Mouse (Mus musculus): ENCODE results near the gene Agpat4. TPM values are rescaled to one million over a fixed set of nuclear protein-coding genes. Genes with fewer than 3 reads are reported as not detected.

Gene Agpat4
- polyA plus RNA-seq, 1 experiment: 50.1 TPM

GRCm38 (mm10) chr17:12127056-12127455 lies 8.6 kb downstream of the Agpat4 start:
- Histone ChIP-seq H3K27ac (ENCODE audit: insufficient read depth, low read length) (no peak overlapping the region), H3K27me3 (ENCODE audit: control insufficient read depth, insufficient read depth, low read length) (no peaks in the 10 kb centered on the region), H3K4me3 (replicated peaks; ENCODE audit: insufficient read depth, low read depth, low read length) (no peak overlapping the region), H3K4me1 (ENCODE audit: control insufficient read depth, insufficient read depth, low read length) (peaks cover 13% of the 10 kb centered on the region; the same call in 1 of the 2 replicates)
- WGBS: 92% methylated on average over 4 of the region's 4 CpGs
- TF ChIP-seq POLR2A (IDR thresholded peaks at IDR 0.05; ENCODE audit: borderline replicate concordance, insufficient read depth, low read length) (no peak), CTCF (IDR thresholded peaks at IDR 0.05; ENCODE audit: borderline replicate concordance, insufficient read depth, low read depth, low read length) (no peak)
- DNase-seq: no peak

GRCm38 (mm10) chr17:12128976-12129375 lies 10.5 kb downstream of the Agpat4 start:
- TF ChIP-seq CTCF (IDR thresholded peaks at IDR 0.05; ENCODE audit: borderline replicate concordance, insufficient read depth, low read depth, low read length): no peak
- no peak for TF ChIP-seq POLR2A (IDR thresholded peaks at IDR 0.05; ENCODE audit: borderline replicate concordance, insufficient read depth, low read length)
- H3K27me3 ChIP-seq (ENCODE audit: control insufficient read depth, insufficient read depth, low read length): no peaks in the 10 kb centered on the region
- peaks cover 13% of the 10 kb centered on the region; the same call in 1 of the 2 replicates for H3K4me1 ChIP-seq (ENCODE audit: control insufficient read depth, insufficient read depth, low read length)
- 90% methylated on average over 2 of the region's 2 CpGs for WGBS
- DNase-seq: no peak
- H3K27ac ChIP-seq (ENCODE audit: insufficient read depth, low read length): 0 out of 2 replicates have a peak overlapping the region, but pooled peaks have one; percentile 44
- no peak overlapping the region for H3K4me3 ChIP-seq (replicated peaks; ENCODE audit: insufficient read depth, low read depth, low read length)

- peaks cover 17% of the 10 kb centered on the region; the same call in 1 of the 2 replicates for H3K4me1 ChIP-seq (ENCODE audit: control insufficient read depth, insufficient read depth, low read length)
Observed at GRCm38 (mm10) chr17:12131171-12131570, 12.7 kb downstream of the Agpat4 start.

GRCm38 (mm10) chr17:12131581-12131980 lies 13.1 kb downstream of the Agpat4 start:
- Histone ChIP-seq H3K4me1 (ENCODE audit: control insufficient read depth, insufficient read depth, low read length) (peaks cover 17% of the 10 kb centered on the region; the same call in 1 of the 2 replicates), H3K27ac (ENCODE audit: insufficient read depth, low read length) (no peak overlapping the region), H3K4me3 (replicated peaks; ENCODE audit: insufficient read depth, low read depth, low read length) (no peak overlapping the region), H3K27me3 (ENCODE audit: control insufficient read depth, insufficient read depth, low read length) (no peaks in the 10 kb centered on the region)
- TF ChIP-seq POLR2A (IDR thresholded peaks at IDR 0.05; ENCODE audit: borderline replicate concordance, insufficient read depth, low read length): no peak
- TF ChIP-seq CTCF (IDR thresholded peaks at IDR 0.05; ENCODE audit: borderline replicate concordance, insufficient read depth, low read depth, low read length): no peak
- 38% methylated on average over 7 of the region's 7 CpGs for WGBS
- DNase-seq: peak; percentile 39 to 77

More at GRCm38 (mm10) chr17:12131171-12131570, 12.7 kb downstream of the Agpat4 start:
- no peaks in the 10 kb centered on the region for H3K27me3 ChIP-seq (ENCODE audit: control insufficient read depth, insufficient read depth, low read length)
- TF ChIP-seq CTCF (IDR thresholded peaks at IDR 0.05; ENCODE audit: borderline replicate concordance, insufficient read depth, low read depth, low read length): no peak
- TF ChIP-seq POLR2A (IDR thresholded peaks at IDR 0.05; ENCODE audit: borderline replicate concordance, insufficient read depth, low read length): no peak
- DNase-seq: peak in 1 of 2 experiments; percentile 27
- H3K4me3 ChIP-seq (replicated peaks; ENCODE audit: insufficient read depth, low read depth, low read length): no peak overlapping the region
- H3K27ac ChIP-seq (ENCODE audit: insufficient read depth, low read length): no peak overlapping the region
- 27% methylated on average over 5 of the region's 5 CpGs for WGBS

GRCm38 (mm10) chr17:12132904-12133303 lies 14.4 kb downstream of the Agpat4 start:
- no peak overlapping the region for H3K27ac ChIP-seq (ENCODE audit: insufficient read depth, low read length)
- no peak overlapping the region for H3K4me3 ChIP-seq (replicated peaks; ENCODE audit: insufficient read depth, low read depth, low read length)
- TF ChIP-seq CTCF (IDR thresholded peaks at IDR 0.05; ENCODE audit: borderline replicate concordance, insufficient read depth, low read depth, low read length) (no peak), POLR2A (IDR thresholded peaks at IDR 0.05; ENCODE audit: borderline replicate concordance, insufficient read depth, low read length) (no peak)
- 93% methylated on average over 3 of the region's 3 CpGs for WGBS
- DNase-seq: no peak
- peaks cover 17% of the 10 kb centered on the region; the same call in 1 of the 2 replicates for H3K4me1 ChIP-seq (ENCODE audit: control insufficient read depth, insufficient read depth, low read length)
- no peaks in the 10 kb centered on the region for H3K27me3 ChIP-seq (ENCODE audit: control insufficient read depth, insufficient read depth, low read length)

- Histone ChIP-seq H3K4me1 (ENCODE audit: control insufficient read depth, insufficient read depth, low read length) (peaks cover 17% of the 10 kb centered on the region; the same call in 1 of the 2 replicates), H3K4me3 (replicated peaks; ENCODE audit: insufficient read depth, low read depth, low read length) (no peak overlapping the region), H3K27me3 (ENCODE audit: control insufficient read depth, insufficient read depth, low read length) (no peaks in the 10 kb centered on the region), H3K27ac (ENCODE audit: insufficient read depth, low read length) (no peak overlapping the region)
- peak in 1 of 2 experiments; percentile 52 for DNase-seq
- WGBS: 22% methylated on average over 8 of the region's 8 CpGs
- TF ChIP-seq POLR2A (IDR thresholded peaks at IDR 0.05; ENCODE audit: borderline replicate concordance, insufficient read depth, low read length) (no peak), CTCF (IDR thresholded peaks at IDR 0.05; ENCODE audit: borderline replicate concordance, insufficient read depth, low read depth, low read length) (no peak)
Observed at GRCm38 (mm10) chr17:12133985-12134384, 15.5 kb downstream of the Agpat4 start.

- DNase-seq: no peak
- WGBS: 91% methylated on average over 12 of the region's 12 CpGs
- no peak overlapping the region for H3K4me3 ChIP-seq (replicated peaks; ENCODE audit: insufficient read depth, low read depth, low read length)
- TF ChIP-seq POLR2A (IDR thresholded peaks at IDR 0.05; ENCODE audit: borderline replicate concordance, insufficient read depth, low read length) (no peak), CTCF (IDR thresholded peaks at IDR 0.05; ENCODE audit: borderline replicate concordance, insufficient read depth, low read depth, low read length) (no peak)
- no peak overlapping the region for H3K27ac ChIP-seq (ENCODE audit: insufficient read depth, low read length)
- no peaks in the 10 kb centered on the region for H3K27me3 ChIP-seq (ENCODE audit: control insufficient read depth, insufficient read depth, low read length)
- H3K4me1 ChIP-seq (ENCODE audit: control insufficient read depth, insufficient read depth, low read length): peaks cover 17% of the 10 kb centered on the region; the same call in 1 of the 2 replicates
Observed at GRCm38 (mm10) chr17:12134975-12135633, 16.6 kb downstream of the Agpat4 start.

GRCm38 (mm10) chr17:12138355-12138754 lies 19.9 kb downstream of the Agpat4 start:
- WGBS: 96% methylated on average over 6 of the region's 6 CpGs
- Histone ChIP-seq H3K4me1 (ENCODE audit: control insufficient read depth, insufficient read depth, low read length) (peaks cover 5% of the 10 kb centered on the region; the same call in 1 of the 2 replicates), H3K4me3 (replicated peaks; ENCODE audit: insufficient read depth, low read depth, low read length) (no peak overlapping the region), H3K27me3 (ENCODE audit: control insufficient read depth, insufficient read depth, low read length) (no peaks in the 10 kb centered on the region), H3K27ac (ENCODE audit: insufficient read depth, low read length) (no peak overlapping the region)
- no peak for DNase-seq
- TF ChIP-seq POLR2A (IDR thresholded peaks at IDR 0.05; ENCODE audit: borderline replicate concordance, insufficient read depth, low read length): no peak
- no peak for TF ChIP-seq CTCF (IDR thresholded peaks at IDR 0.05; ENCODE audit: borderline replicate concordance, insufficient read depth, low read depth, low read length)

Data from cerebellum, adult 2 months (tissue).